10 mouse cellular contexts compared by ENCODE assay signal in genomic region chr14:25492567-25493279, GRCm38 (mm10). TPM values are rescaled to one million over a fixed set of nuclear protein-coding genes. Genes with fewer than 3 reads are reported as not detected.
DNase-seq lines count a peak whose midpoint lies in the region; ATAC-seq and TF ChIP-seq lines count a peak whose summit lies in the region.
"Had no signal": no experiment of that assay in that cellular context is flagged by ENCODE, and none has a peak within 500 bp of the region (broad histone marks: within the 10 kb centered on the region; RNA-seq: fewer than 3 reads in every experiment).

No protein-coding gene starts in this region.

- DNase-seq in gastrocnemius, adult 2 months: no peak
- DNase-seq in gastrocnemius, postnatal 14 days: no peak
- DNase-seq in MEL (ENCODE audit: low read depth, low spot score): no peak
- no peak for DNase-seq in left cerebral cortex, adult 18-20 months (ENCODE audit: low spot score in 2 of 2)
- DNase-seq in frontal cortex, adult 2 months (ENCODE audit: extremely low spot score in 1 of 2, low spot score in 1 of 2): no peak
- DNase-seq in adipocyte (ENCODE audit: low spot score): no peak
- DNase-seq: lung, postnatal 10 days had no signal

- peak; percentile 23 for ATAC-seq in hindbrain, embryonic 13.5 days (ENCODE audit: low FRiP score)

- H3K27me3 ChIP-seq in MEL (ENCODE audit: control insufficient read depth in 1 of 2, insufficient read depth in 2 of 2, low read length in 2 of 2): no peaks in the 10 kb centered on the region
- no peaks in the 10 kb centered on the region for H3K27me3 ChIP-seq in hindbrain, embryonic 13.5 days
- H3K27me3 ChIP-seq: heart, embryonic 15.5 days had no signal

- peak overlapping the region; percentile 96 for H3K27ac ChIP-seq in gastrocnemius, adult 2 months
- H3K27ac ChIP-seq in MEL (ENCODE audit: control insufficient read depth, low read depth, low read length): no peak overlapping the region
- H3K27ac ChIP-seq in hindbrain, embryonic 13.5 days: peak overlapping the region; percentile 87
- peak overlapping the region; percentile 57 for H3K27ac ChIP-seq in macrophage
- H3K27ac ChIP-seq: heart, embryonic 15.5 days had no signal

- no peak for TF ChIP-seq POLR2A in MEL (IDR thresholded peaks at IDR 0.05; ENCODE audit: control insufficient read depth in 1 of 2, insufficient read depth in 1 of 2, low read depth in 1 of 2, low read length in 2 of 2, poor library complexity in 1 of 2)

- peaks cover 7 to 37% of the 10 kb centered on the region in 2 experiments for H3K4me1 ChIP-seq in MEL (ENCODE audit: control insufficient read depth in 1 of 2, insufficient read depth in 2 of 2, low read length in 2 of 2)
- H3K4me1 ChIP-seq in hindbrain, embryonic 13.5 days (replicated peaks): peaks cover 99% of the 10 kb centered on the region

- 0 out of 4 replicates have a peak, but pooled peaks of 1 of the 2 experiments have one; percentile 18 for TF ChIP-seq EP300 in MEL (IDR thresholded peaks at IDR 0.05; ENCODE audit: low read depth in 1 of 2, low read length in 2 of 2)

- H3K79me2 ChIP-seq in MEL (ENCODE audit: control insufficient read depth, insufficient read depth, low read length, poor library complexity): peaks cover 3% of the 10 kb centered on the region; the same call in 1 of the 2 replicates
- peaks cover 100% of the 10 kb centered on the region for H3K79me2 ChIP-seq in macrophage (ENCODE audit: inconsistent target)

- WGBS in hindbrain, embryonic 13.5 days: 73% methylated on average over 11 of the region's 11 CpGs
- WGBS in macrophage (ENCODE audit: missing documents): 82% methylated on average over 10 of the region's 11 CpGs

- no peak for TF ChIP-seq CTCF in gastrocnemius, adult 2 months (IDR thresholded peaks at IDR 0.05)
- no peak for TF ChIP-seq CTCF in MEL (IDR thresholded peaks at IDR 0.05 in 2 of 3, conservative IDR thresholded peaks at IDR 0.05 in 1 of 3; ENCODE audit: control insufficient read depth in 1 of 3, insufficient read depth in 1 of 3, low read depth in 2 of 3, low read length in 3 of 3, poor library complexity in 1 of 3, severe bottlenecking in 1 of 3)

- intact Hi-C loops in gastrocnemius, adult 2 months (cut with DNase I): no loop called here
- intact Hi-C loops in gastrocnemius, postnatal 14 days (cut with DNase I; ENCODE audit: low total_unique reads): no loop called here

- H3K9ac ChIP-seq in MEL (ENCODE audit: control insufficient read depth, low read depth, low read length, poor library complexity, severe bottlenecking): no peak overlapping the region
- peak overlapping the region; percentile 66 for H3K9ac ChIP-seq in hindbrain, embryonic 13.5 days
- H3K9ac ChIP-seq: heart, embryonic 15.5 days had no signal

- peak overlapping the region; percentile 29; the same call in 1 of the 2 replicates for H3K4me2 ChIP-seq in hindbrain, embryonic 13.5 days
- H3K4me2 ChIP-seq: heart, embryonic 15.5 days had no signal

- no peaks in the 10 kb centered on the region for H3K9me3 ChIP-seq in MEL (replicated peaks; ENCODE audit: insufficient read depth, low read length)
- no peaks in the 10 kb centered on the region for H3K9me3 ChIP-seq in hindbrain, embryonic 13.5 days
- H3K9me3 ChIP-seq: heart, embryonic 15.5 days had no signal

- TF ChIP-seq RAD21 in MEL (IDR thresholded peaks at IDR 0.05; ENCODE audit: low read depth, low read length): no peak

- H3K4me3 ChIP-seq in gastrocnemius, adult 2 months: no peak overlapping the region
- no peak overlapping the region for H3K4me3 ChIP-seq in MEL (ENCODE audit: control insufficient read depth in 1 of 2, insufficient read depth in 1 of 2, low read depth in 2 of 2, low read length in 2 of 2)
- H3K4me3 ChIP-seq in hindbrain, embryonic 13.5 days: no peak overlapping the region
- no peak overlapping the region for H3K4me3 ChIP-seq in macrophage (ENCODE audit: inconsistent target)
- H3K4me3 ChIP-seq: heart, embryonic 15.5 days had no signal

- peaks cover 0 to 12% of the 10 kb centered on the region in 2 experiments; a peak in 2 of 4 replicates for H3K36me3 ChIP-seq in MEL (ENCODE audit: control insufficient read depth in 1 of 2, insufficient read depth in 2 of 2, low read length in 2 of 2)
- no peaks in the 10 kb centered on the region for H3K36me3 ChIP-seq in hindbrain, embryonic 13.5 days
- H3K36me3 ChIP-seq in macrophage (ENCODE audit: inconsistent target): no peaks in the 10 kb centered on the region
- H3K36me3 ChIP-seq: heart, embryonic 15.5 days had no signal

TF ChIP-seq in MEL, 35 proteins besides CTCF, POLR2A, EP300 and RAD21:
- TF ChIP-seq ZNF384 (IDR thresholded peaks at IDR 0.05; ENCODE audit: low read depth, low read length) (no peak), ELF1 (IDR thresholded peaks at IDR 0.05; ENCODE audit: low read depth, low read length) (no peak), MYC (IDR thresholded peaks at IDR 0.05; ENCODE audit: low read depth, low read length) (no peak), ZKSCAN1 (IDR thresholded peaks at IDR 0.05; ENCODE audit: low read depth, low read length) (peak; percentile 82), POLR2AphosphoS5 (IDR thresholded peaks at IDR 0.05; ENCODE audit: borderline replicate concordance, low read depth, low read length) (no peak), NELFE (IDR thresholded peaks at IDR 0.05; ENCODE audit: low read depth, low read length) (no peak), USF1 (IDR thresholded peaks at IDR 0.05; ENCODE audit: low read depth, low read length) (no peak), MEF2A (IDR thresholded peaks at IDR 0.05; ENCODE audit: extremely low read depth, insufficient replicate concordance, low read depth, low read length, poor library complexity, severe bottlenecking) (no peak)
TF ChIP-seq in MEL: peak in this region for 1.

RNA-seq across cellular contexts. Expression of gene Zmiz1, which starts 33.7 kb away (rescaled TPM):
- 10 to 100 TPM; 27.4 to 34.5 TPM for total RNA-seq in gastrocnemius, adult 2 months (2021)
- total RNA-seq in gastrocnemius, postnatal 14 days (2021): 10 to 100 TPM; 30.3 to 36.0 TPM
- 2.7 and 3.7 TPM in 2 replicates for total RNA-seq in MEL (2012; rRNA removed)
- polyA plus RNA-seq in MEL (2012; ENCODE audit: insufficient read depth in 1 of 2, insufficient read length in 2 of 2, low read depth in 1 of 2, low replicate concordance in 2 of 2, missing spikeins in 1 of 2) (10 to 100 TPM in 1 of 2 experiments, not detected in 1; 19.9 TPM), macrophage (2018) (74.5 to 135 TPM (median 101 TPM) in 3 replicates)
- polyA plus RNA-seq in hindbrain, embryonic 13.5 days (2015; fragmentation: Nextera tagmentation; extraction: Ambion mirVana): 58.5 and 65.3 TPM in 2 replicates
- 100 to 1,000 TPM; 201 to 426 (median 339) TPM for total RNA-seq in macrophage (2018; cell fraction: chromatin; rRNA removed)
- total RNA-seq in macrophage (2018; cell fraction: cytosol; rRNA removed): 100 to 1,000 TPM; 130 to 224 (median 189) TPM
- total RNA-seq in macrophage (2018; cell fraction: nucleus; rRNA removed): 100 to 1,000 TPM; 176 to 364 (median 261) TPM
- 100 to 1,000 TPM in 1 of 2 experiments, 10 to 100 TPM in 1; 89.2 to 100 TPM for total RNA-seq in left cerebral cortex, adult 18-20 months (2021)
- polyA plus RNA-seq in frontal cortex, adult 2 months (2012; rRNA removed): 39.1 and 45.9 TPM in 2 replicates
